Mouse (Mus musculus) liver, embryonic 14.5 days (tissue): ENCODE measurements around the gene Bcl11a.

Experiments
- CTCF ChIP-seq: IDR thresholded peaks from 2 replicates; pipeline ENCODE4 v1.5.1; 2016; ENCODE audit warnings: antibody characterized with exemption, low read depth, control low read depth
- EP300 ChIP-seq: IDR thresholded peaks from 2 replicates; pipeline ENCODE4 v1.6.1; 2016; ENCODE audit warnings: antibody characterized with exemption, low read depth

GRCm38 (mm10) chr11:24163072-24163471, 85.2 kb downstream of the Bcl11a start:
- no peak for TF ChIP-seq CTCF
- TF ChIP-seq EP300 = no peak
